Mouse (Mus musculus) G1E-ER4 (cell line): ENCODE measurements around the gene Gzmm. TPM values are rescaled to one million over a fixed set of nuclear protein-coding genes. Genes with fewer than 3 reads are reported as not detected.

Experiments used
- GATA1 ChIP-seq: IDR thresholded peaks from one replicate; pipeline ENCODE4 v1.8.0; 2012; ENCODE audit warnings: low read length, inconsistent platforms
- polyA plus RNA-seq: library from polyadenylated mRNA; stranded (reverse); fragments of >175 nt; gene quantifications from 2 replicates; pipeline ENCODE4 v1.2.3, GENCODE M21; 2012

Gene Gzmm
- polyA plus RNA-seq, 1 experiment = 0.25 TPM

- no peak for TF ChIP-seq GATA1
Observed at GRCm38 (mm10) chr10:79706406-79707094, 17.7 kb downstream of the Gzmm start.

DNA sequence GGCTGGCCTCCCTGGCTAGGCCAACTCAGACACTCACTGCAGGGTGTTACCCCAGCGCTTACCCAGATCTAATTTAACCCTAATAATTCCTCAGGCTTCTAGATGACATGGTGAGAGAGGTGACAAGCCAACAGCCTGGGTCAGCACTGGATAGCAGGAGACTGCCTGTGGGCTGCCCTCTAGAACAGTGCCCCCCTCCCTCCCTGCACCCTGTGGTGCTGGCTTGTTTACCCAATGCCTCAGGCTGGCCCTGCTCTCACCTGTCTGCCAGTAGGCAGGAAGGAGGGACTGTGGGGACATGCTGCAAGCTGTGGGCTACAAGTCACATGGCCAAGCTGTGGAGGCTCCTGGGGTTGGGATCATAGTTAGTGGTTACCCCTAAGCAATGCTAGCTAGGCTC, 18.3 kb downstream of the Gzmm start:
- TF ChIP-seq GATA1 = no peak

DNA sequence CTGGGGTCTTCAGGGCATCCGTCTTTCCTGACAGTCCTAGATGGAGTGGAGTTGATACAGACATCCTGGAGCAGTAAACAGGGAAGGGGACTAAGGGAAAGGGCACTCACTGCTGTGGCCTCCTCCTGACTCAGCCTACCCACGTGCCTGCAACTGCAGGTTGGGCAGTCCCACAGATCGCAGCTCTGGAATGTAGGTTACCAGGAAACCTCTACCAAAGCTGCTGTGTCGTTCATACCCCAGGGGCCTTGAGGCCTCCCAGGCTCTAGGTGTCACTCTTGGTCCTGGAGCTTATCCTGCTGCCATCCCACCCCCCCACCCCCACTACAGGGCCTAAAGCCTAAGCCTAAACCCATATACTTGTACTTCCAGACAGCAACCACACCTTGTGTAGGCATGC, 18.9 kb downstream of the Gzmm start:
- no peak for TF ChIP-seq GATA1

- no peak for TF ChIP-seq GATA1
Observed at GRCm38 (mm10) chr10:79708668-79709067, 19.8 kb downstream of the Gzmm start.

GRCm38 (mm10) chr10:79709307-79709706, 20.5 kb downstream of the Gzmm start:
- TF ChIP-seq GATA1 = no peak

DNA sequence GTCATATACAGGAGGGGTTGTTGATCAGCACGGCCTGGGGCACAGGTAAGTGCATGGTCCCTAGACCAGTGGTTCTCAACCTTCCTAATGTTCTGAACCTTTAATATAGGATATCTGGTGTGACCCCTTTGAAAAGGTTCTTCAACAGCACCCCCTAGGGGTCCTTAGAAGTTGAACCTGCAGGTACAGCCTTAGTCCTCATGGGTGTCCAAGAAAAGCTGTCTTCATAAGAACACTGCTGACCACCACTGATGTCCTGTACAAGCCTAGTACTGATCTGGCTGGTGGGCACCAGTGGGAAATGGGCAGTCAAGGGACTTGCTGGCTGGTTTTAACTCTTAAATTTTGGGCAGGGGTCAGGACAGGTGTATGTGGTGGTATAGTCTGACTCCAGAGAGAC, 23.2 kb downstream of the Gzmm start:
- TF ChIP-seq GATA1 = no peak

GRCm38 (mm10) chr10:79712499-79713126, 23.8 kb downstream of the Gzmm start:
- TF ChIP-seq GATA1 = no peak

- TF ChIP-seq GATA1 = no peak
Observed at GRCm38 (mm10) chr10:79713163-79713562, 24.3 kb downstream of the Gzmm start.

DNA sequence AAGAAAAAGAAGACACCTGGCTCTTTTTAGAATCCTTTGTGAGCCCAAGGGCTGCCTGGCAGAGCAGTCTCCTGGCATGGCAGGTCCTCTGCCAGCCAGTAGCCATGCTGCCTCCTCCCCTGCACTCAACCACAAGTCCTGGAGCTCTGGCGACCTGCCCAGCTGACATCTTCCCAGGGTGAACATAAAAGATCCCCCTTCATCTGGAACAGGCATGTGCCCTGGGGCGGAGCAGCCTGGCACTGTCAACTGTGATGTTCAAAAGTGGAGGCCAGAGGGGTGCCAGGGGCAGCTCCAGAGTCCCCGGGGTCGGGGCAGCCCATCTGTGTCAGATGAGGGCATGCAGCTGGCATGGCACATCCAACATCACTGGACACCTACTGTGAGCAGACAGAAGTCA, 26.2 kb downstream of the Gzmm start:
- TF ChIP-seq GATA1 = no peak

DNA sequence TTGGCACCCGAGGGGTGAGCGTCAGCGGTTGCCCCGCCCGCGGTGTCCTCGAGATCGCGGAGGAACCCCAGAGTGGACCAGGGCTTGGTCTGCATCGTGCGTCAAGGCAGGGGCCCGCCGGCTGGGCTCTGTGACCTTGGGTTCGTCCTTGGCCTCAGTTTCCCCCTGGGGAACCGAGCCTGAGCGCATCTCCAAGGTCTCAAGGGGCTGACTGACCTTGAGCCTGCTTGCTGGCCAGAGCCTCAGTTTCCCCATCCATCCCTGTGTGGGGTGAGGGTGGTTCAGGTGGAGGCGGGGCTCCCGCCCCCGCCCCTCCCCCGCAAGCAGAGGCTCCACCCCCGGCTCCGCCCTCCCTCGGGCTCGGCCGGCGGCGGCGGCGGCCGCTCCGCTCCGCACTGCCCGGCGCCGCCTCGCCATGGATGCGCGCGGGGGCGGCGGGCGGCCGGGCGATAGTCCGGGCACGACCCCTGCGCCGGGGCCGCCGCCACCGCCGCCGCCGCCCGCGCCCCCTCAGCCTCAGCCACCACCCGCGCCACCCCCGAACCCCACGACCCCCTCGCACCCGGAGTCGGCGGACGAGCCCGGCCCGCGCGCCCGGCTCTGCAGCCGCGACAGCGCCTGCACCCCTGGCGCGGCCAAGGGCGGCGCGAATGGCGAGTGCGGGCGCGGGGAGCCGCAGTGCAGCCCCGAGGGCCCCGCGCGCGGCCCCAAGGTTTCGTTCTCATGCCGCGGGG, 27.6 kb downstream of the Gzmm start, which contains the start of gene Hcn2:
TSS of gene Hcn2 (plus strand) at position 381 of the 734 bp plus-strand sequence.
- TF ChIP-seq GATA1 = no peak

GRCm38 (mm10) chr10:79716988-79717355, 28.2 kb downstream of the Gzmm start:
- no peak for TF ChIP-seq GATA1

- no peak for TF ChIP-seq GATA1
Observed at GRCm38 (mm10) chr10:79717640-79718357, 29.0 kb downstream of the Gzmm start.

DNA sequence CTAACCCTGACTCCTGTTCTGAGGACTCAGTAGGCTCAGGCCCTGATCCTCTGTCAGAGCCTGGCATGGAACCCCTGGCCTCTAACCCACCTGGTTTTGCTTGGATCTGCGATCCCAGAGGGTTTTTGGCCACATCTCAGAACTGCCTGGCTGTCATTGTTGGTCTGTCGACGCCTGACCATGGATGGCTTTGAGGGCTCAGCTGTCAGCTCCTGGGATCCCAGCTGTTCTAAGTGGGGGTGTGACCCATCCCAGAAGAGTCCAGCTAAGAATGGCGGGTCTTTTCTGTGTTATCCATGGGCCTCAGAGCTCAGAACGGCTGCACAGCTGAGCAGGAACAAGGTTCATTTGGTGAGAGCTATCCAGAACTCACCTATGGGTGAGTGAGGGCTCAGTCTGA, 32.3 kb downstream of the Gzmm start:
- no peak for TF ChIP-seq GATA1

- no peak for TF ChIP-seq GATA1
Observed at GRCm38 (mm10) chr10:79723047-79723446, 34.2 kb downstream of the Gzmm start.

DNA sequence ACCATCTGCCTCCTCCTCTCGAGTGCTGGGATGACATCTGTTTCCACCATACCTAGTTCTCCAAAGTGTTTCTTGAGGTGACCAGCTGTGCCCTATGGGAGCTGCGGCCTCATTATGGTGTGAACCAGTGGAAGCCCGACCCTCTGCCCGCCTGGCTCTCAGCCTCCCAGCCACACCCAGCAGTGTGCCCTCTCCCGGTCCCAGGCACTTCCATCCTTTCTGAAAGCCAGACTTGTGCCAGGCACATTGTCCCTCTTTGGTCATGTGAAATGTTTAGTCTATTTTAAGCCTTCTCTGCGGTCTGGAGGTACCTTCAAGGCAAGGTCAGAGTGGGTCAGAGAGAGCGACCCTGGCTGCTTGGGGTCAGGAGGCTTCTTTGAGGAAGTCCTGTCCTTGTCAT, 34.9 kb downstream of the Gzmm start:
- TF ChIP-seq GATA1 = no peak

DNA sequence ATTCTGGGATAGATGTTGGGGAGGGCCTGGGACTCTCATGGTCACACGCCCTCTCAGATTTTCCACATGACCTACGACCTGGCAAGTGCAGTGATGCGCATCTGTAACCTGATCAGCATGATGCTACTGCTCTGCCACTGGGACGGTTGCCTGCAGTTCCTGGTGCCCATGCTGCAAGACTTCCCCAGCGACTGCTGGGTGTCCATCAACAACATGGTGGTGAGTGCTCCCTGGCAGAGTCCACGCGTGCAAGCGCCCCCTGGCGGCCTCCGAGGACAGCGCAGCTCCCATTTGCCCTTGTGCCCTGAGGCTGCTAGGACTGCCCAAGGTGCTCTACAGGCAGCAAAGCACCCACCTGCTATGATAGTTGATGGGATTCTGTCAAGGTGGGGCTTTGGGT, 37.3 kb downstream of the Gzmm start:
- TF ChIP-seq GATA1 = no peak
